Mouse (Mus musculus): ENCODE data around the gene Sephs2.

DNA sequence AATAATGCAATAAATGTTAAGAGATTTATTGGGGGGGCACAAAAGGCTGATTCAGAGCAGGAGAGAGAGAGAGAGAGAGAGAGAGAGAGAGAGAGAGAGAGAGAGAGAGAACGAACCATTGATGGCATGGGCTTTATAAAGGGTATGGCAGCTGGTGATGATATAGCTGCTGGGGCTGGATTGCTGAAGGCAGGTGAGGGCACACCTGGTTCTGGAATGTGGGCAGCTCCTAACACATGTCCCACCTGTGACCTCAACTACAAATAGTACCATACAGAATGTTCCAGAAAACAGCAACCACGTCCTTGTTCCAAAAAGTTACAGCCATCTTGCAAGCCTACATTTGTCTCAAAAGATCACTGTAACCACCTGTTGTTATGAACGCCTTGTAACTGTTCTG, 42.5 kb downstream of the Sephs2 start:
- TF ChIP-seq POLR2A (IDR thresholded peaks at IDR 0.05; ENCODE audit: extremely low read depth, insufficient read depth, low read length) (no peak), CTCF (IDR thresholded peaks at IDR 0.05; ENCODE audit: low read depth, low read length) (no peak)

Measured in liver, adult 2 months (tissue).